In the genomic region with DNA sequence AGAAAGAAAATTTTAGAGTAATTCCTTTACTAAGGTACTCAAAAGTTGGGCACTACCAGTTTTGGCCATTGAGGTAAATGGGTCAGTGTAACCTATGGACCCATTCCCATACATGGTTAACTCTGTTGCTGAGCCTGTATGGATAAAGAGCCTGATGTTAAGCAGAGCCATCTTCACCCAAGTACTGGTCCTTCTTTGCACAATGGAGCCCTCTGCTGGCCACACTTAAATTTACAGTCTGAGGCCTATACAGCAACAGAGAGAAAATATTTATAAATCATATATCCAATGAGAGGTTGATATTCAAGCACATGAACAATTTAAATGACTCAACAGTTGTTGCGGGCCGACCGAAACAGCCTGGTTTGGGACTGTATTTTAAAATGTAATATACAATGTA, we compare ENCODE assay signal across 10 mouse cellular contexts. TPM values are rescaled to one million over a fixed set of nuclear protein-coding genes. Genes with fewer than 3 reads are reported as not detected.
DNase-seq lines count a peak whose midpoint lies in the region; ATAC-seq and TF ChIP-seq lines count a peak whose summit lies in the region.
"Had no signal": no experiment of that assay in that cellular context is flagged by ENCODE, and none has a peak within 500 bp of the region (broad histone marks: within the 10 kb centered on the region; RNA-seq: fewer than 3 reads in every experiment).

No protein-coding gene starts in this region.

- H3K4me3 ChIP-seq in gastrocnemius, adult 2 months = no peak overlapping the region
- H3K4me3 ChIP-seq: megakaryocyte, embryonic 14.5 days had no signal

- TF ChIP-seq CTCF in gastrocnemius, adult 2 months (IDR thresholded peaks at IDR 0.05) = peak; percentile 61

- peak; percentile 74 for ATAC-seq in granulocyte monocyte progenitor cell, adult 5-6 weeks (replicated peaks; ENCODE audit: poor library complexity, severe bottlenecking)
- no peak; the same call in 1 of the 2 replicates for ATAC-seq in erythroblast, adult 5-6 weeks (replicated peaks; ENCODE audit: low FRiP score, poor library complexity, severe bottlenecking)

- no peaks in the 10 kb centered on the region for H3K27me3 ChIP-seq in splenic B cell, adult 2 months (ENCODE audit: control insufficient read depth, insufficient read depth, low read length, poor library complexity, severe bottlenecking)

- H3K36me3 ChIP-seq in splenic B cell, adult 2 months (ENCODE audit: control insufficient read depth, insufficient read depth, low read length, poor library complexity, severe bottlenecking) = no peaks in the 10 kb centered on the region

- intact Hi-C loops in gastrocnemius, adult 2 months (cut with DNase I) = loop anchor here (5.0 kb wide), 1 partner anchor 247 kb away; no protein-coding TSS in a partner anchor

- H3K27ac ChIP-seq in gastrocnemius, adult 2 months = no peak overlapping the region

- peak; percentile 44 for DNase-seq in gastrocnemius, adult 2 months
- DNase-seq in gastrocnemius, postnatal 25 days = no peak
- peak; percentile 47 for DNase-seq in lung, postnatal 10 days
- DNase-seq in lung, postnatal 25 days (ENCODE audit: low spot score) = no peak
- DNase-seq in adrenal gland, postnatal 10 days = peak; percentile 50
- DNase-seq in splenic B cell, adult 2 months (ENCODE audit: low read depth, low spot score) = peak; percentile 48

RNA-seq across cellular contexts. Expression of a gene that starts 16.4 kb away (rescaled TPM):
- total RNA-seq in gastrocnemius, adult 2 months (2021) = not detected
- not detected for total RNA-seq in gastrocnemius, postnatal 25 days (2021)
- total RNA-seq in adrenal gland, postnatal 10 days (2021) = under 1 TPM in 1 of 2 experiments, not detected in 1; 0.45 TPM
- not detected in 2 replicates for total RNA-seq in granulocyte monocyte progenitor cell, adult 5-6 weeks (2014; fragmentation: Nextera tagmentation)
- not detected in 2 replicates for total RNA-seq in granulocyte monocyte progenitor cell, adult 5-6 weeks (2017)
- total RNA-seq in erythroblast, adult 5-6 weeks (2015; ENCODE audit: low replicate concordance) = not detected in 2 replicates
- not detected in 2 replicates for total RNA-seq in erythroblast, adult 5-6 weeks (2017; ENCODE audit: low replicate concordance)
- total RNA-seq: heart, postnatal 36 days had no signal

RNA-seq across cellular contexts. Expression of a gene that starts 32.4 kb away (rescaled TPM):
- total RNA-seq in gastrocnemius, adult 2 months (2021) = not detected
- total RNA-seq in gastrocnemius, postnatal 25 days (2021) = not detected
- not detected for total RNA-seq in adrenal gland, postnatal 10 days (2021)
- total RNA-seq in granulocyte monocyte progenitor cell, adult 5-6 weeks (2014; fragmentation: Nextera tagmentation) = not detected in 2 replicates
- total RNA-seq in granulocyte monocyte progenitor cell, adult 5-6 weeks (2017) = not detected in 2 replicates
- not detected in 2 replicates for total RNA-seq in erythroblast, adult 5-6 weeks (2015; ENCODE audit: low replicate concordance)
- total RNA-seq in erythroblast, adult 5-6 weeks (2017; ENCODE audit: low replicate concordance) = not detected in 2 replicates
- total RNA-seq: heart, postnatal 36 days had no signal

RNA-seq across cellular contexts. Expression of a gene that starts 39.9 kb away (rescaled TPM):
- under 1 TPM in 1 of 2 experiments, not detected in 1; 0.45 TPM for total RNA-seq in gastrocnemius, adult 2 months (2021)
- total RNA-seq in gastrocnemius, postnatal 25 days (2021) = not detected
- total RNA-seq in adrenal gland, postnatal 10 days (2021) = 10 to 100 TPM in 1 of 2 experiments, 1 to 10 TPM in 1; 9.1 to 13.2 TPM
- total RNA-seq in granulocyte monocyte progenitor cell, adult 5-6 weeks (2014; fragmentation: Nextera tagmentation) = 228 and 251 TPM in 2 replicates
- total RNA-seq in granulocyte monocyte progenitor cell, adult 5-6 weeks (2017) = 46.7 and 49.3 TPM in 2 replicates
- total RNA-seq in erythroblast, adult 5-6 weeks (2015; ENCODE audit: low replicate concordance) = 78.0 and 99.7 TPM in 2 replicates
- total RNA-seq in erythroblast, adult 5-6 weeks (2017; ENCODE audit: low replicate concordance) = 6.9 and 12.7 TPM in 2 replicates

RNA-seq across cellular contexts. Expression of a gene that starts 54.0 kb away (rescaled TPM):
- total RNA-seq in gastrocnemius, adult 2 months (2021) = not detected
- total RNA-seq in gastrocnemius, postnatal 25 days (2021) = not detected
- under 1 TPM in 1 of 2 experiments, not detected in 1; 0.15 TPM for total RNA-seq in adrenal gland, postnatal 10 days (2021)
- total RNA-seq in granulocyte monocyte progenitor cell, adult 5-6 weeks (2014; fragmentation: Nextera tagmentation) = not detected in 2 replicates
- not detected in 2 replicates for total RNA-seq in granulocyte monocyte progenitor cell, adult 5-6 weeks (2017)
- total RNA-seq in erythroblast, adult 5-6 weeks (2015; ENCODE audit: low replicate concordance) = not detected in 2 replicates
- not detected in 2 replicates for total RNA-seq in erythroblast, adult 5-6 weeks (2017; ENCODE audit: low replicate concordance)
- total RNA-seq: heart, postnatal 36 days had no signal

RNA-seq across cellular contexts. Expression of a gene that starts 56.0 kb away (rescaled TPM):
- total RNA-seq in gastrocnemius, adult 2 months (2021) = 1 to 10 TPM in 1 of 2 experiments, under 1 TPM in 1; 0.56 to 1.7 TPM
- 1 to 10 TPM; 1.0 to 2.3 TPM for total RNA-seq in gastrocnemius, postnatal 25 days (2021)
- 1 to 10 TPM; 2.3 to 2.7 TPM for total RNA-seq in adrenal gland, postnatal 10 days (2021)
- total RNA-seq in granulocyte monocyte progenitor cell, adult 5-6 weeks (2014; fragmentation: Nextera tagmentation) = not detected in 2 replicates
- not detected in 2 replicates for total RNA-seq in granulocyte monocyte progenitor cell, adult 5-6 weeks (2017)
- total RNA-seq in erythroblast, adult 5-6 weeks (2015; ENCODE audit: low replicate concordance) = not detected in 2 replicates
- total RNA-seq in erythroblast, adult 5-6 weeks (2017; ENCODE audit: low replicate concordance) = not detected in 2 replicates

Comparison
In these comparisons a context has a peak if more than half of its experiments do, and no peak if none do; other contexts are left out.
1. DNase-seq: peak in gastrocnemius, adult 2 months (single experiment), lung, postnatal 10 days (single experiment), adrenal gland, postnatal 10 days (single experiment) and splenic B cell, adult 2 months (single experiment); none in gastrocnemius, postnatal 25 days (single experiment) and lung, postnatal 25 days (single experiment).
2. RNA of a gene that starts 39.9 kb away (total RNA-seq): 46.7 to 251 TPM in granulocyte monocyte progenitor cell, adult 5-6 weeks, 6.9 to 99.7 TPM in erythroblast, adult 5-6 weeks and 9.1 to 13.2 TPM in adrenal gland, postnatal 10 days; 0.45 TPM in gastrocnemius, adult 2 months and not detected in gastrocnemius, postnatal 25 days; every median in the first group is over 4 times any median in the second.